Mouse (Mus musculus) neural tube, embryonic 12.5 days (tissue): ENCODE measurements around the gene Unc5cl. TPM values are rescaled to one million over a fixed set of nuclear protein-coding genes. Genes with fewer than 3 reads are reported as not detected.
A peak's percentile ranks its signal among the peaks of the same experiment; 100 is the strongest.

Experiments
- ATAC-seq: fragments of 200-750 bp; cut with Nextera tagmentation; 2 replicates; pipeline ENCODE4 v1.8.0; 2017; ENCODE audit warnings: low read depth, mild to moderate bottlenecking, moderate TSS enrichment, moderate library complexity; ENCODE audit not compliant: low FRiP score
- H3K27ac ChIP-seq: fragments of 300-500 bp; sonication (generic); 2 replicates; pipeline ENCODE4 v1.5.1; 2016
- H3K27me3 ChIP-seq: fragments of 300-500 bp; sonication (generic); replicated peaks from 2 replicates; pipeline ENCODE4 v1.6.1; 2016; ENCODE audit warnings: mild to moderate bottlenecking
- H3K36me3 ChIP-seq: fragments of 300-500 bp; sonication (generic); 2 replicates; pipeline ENCODE4 v1.6.1; 2016; ENCODE audit warnings: mild to moderate bottlenecking
- H3K4me1 ChIP-seq: fragments of 300-500 bp; sonication (generic); 2 replicates; pipeline ENCODE4 v1.6.1; 2016
- H3K4me2 ChIP-seq: fragments of 300-500 bp; sonication (generic); replicated peaks from 2 replicates; pipeline ENCODE4 v1.6.1; 2016; ENCODE audit warnings: mild to moderate bottlenecking
- H3K4me3 ChIP-seq: fragments of 300-500 bp; sonication (generic); 2 replicates; pipeline ENCODE4 v1.5.1; 2016
- H3K9ac ChIP-seq: fragments of 300-500 bp; sonication (generic); 2 replicates; pipeline ENCODE4 v1.6.1; 2016; ENCODE audit warnings: mild to moderate bottlenecking
- H3K9me3 ChIP-seq: fragments of 300-500 bp; sonication (generic); 2 replicates; pipeline ENCODE4 v1.6.1; 2016; ENCODE audit warnings: mild to moderate bottlenecking
- WGBS: fragments of 180-500 bp; shearing (Covaris S2); methylation state at CpG from one replicate; pipeline ENCODE4 v1.1.7; 2016; 5-methylcytosine and 5-hydroxymethylcytosine counted together
- polyA plus RNA-seq: library from polyadenylated mRNA; unstranded; fragments of >200 nt; fragmentation: Nextera tagmentation; extraction: Ambion mirVana; gene quantifications from 2 replicates; pipeline ENCODE4 v1.2.1, GENCODE M21; 2016

The Unc5cl gene
- polyA plus RNA-seq, 1 experiment from 2014 or later: not detected

- no peaks in the 10 kb centered on the region for H3K36me3 ChIP-seq
- WGBS: 40% methylated on average over 9 of the region's 9 CpGs
- no peak overlapping the region for H3K4me3 ChIP-seq
- ATAC-seq: no peak
- H3K27me3 ChIP-seq: no peaks in the 10 kb centered on the region
- no peaks in the 10 kb centered on the region for H3K9me3 ChIP-seq
- H3K4me1 ChIP-seq: no peaks in the 10 kb centered on the region
- H3K9ac ChIP-seq: no peak overlapping the region
- no peak overlapping the region for H3K27ac ChIP-seq
- H3K4me2 ChIP-seq: no peak overlapping the region
Measured at GRCm38 (mm10) chr17:48556223-48556962, 101.7 kb downstream of the Unc5cl start.

- H3K9me3 ChIP-seq: no peaks in the 10 kb centered on the region
- H3K4me2 ChIP-seq: no peak overlapping the region
- WGBS: 88% methylated on average over 7 of the region's 7 CpGs
- ATAC-seq: no peak
- H3K9ac ChIP-seq: no peak overlapping the region
- no peaks in the 10 kb centered on the region for H3K27me3 ChIP-seq
- no peaks in the 10 kb centered on the region for H3K36me3 ChIP-seq
- no peak overlapping the region for H3K27ac ChIP-seq
- no peak overlapping the region for H3K4me3 ChIP-seq
- no peaks in the 10 kb centered on the region for H3K4me1 ChIP-seq
Measured at GRCm38 (mm10) chr17:48557823-48558715, 103.4 kb downstream of the Unc5cl start.

GRCm38 (mm10) chr17:48564931-48565330, 110.2 kb downstream of the Unc5cl start:
- no peak for ATAC-seq
- Histone ChIP-seq H3K9ac (no peak overlapping the region), H3K4me1 (no peaks in the 10 kb centered on the region), H3K36me3 (no peaks in the 10 kb centered on the region), H3K4me3 (no peak overlapping the region), H3K4me2 (no peak overlapping the region), H3K27me3 (no peaks in the 10 kb centered on the region), H3K27ac (no peak overlapping the region), H3K9me3 (no peaks in the 10 kb centered on the region)
- WGBS: 92% methylated on average over 8 of the region's 8 CpGs

DNA sequence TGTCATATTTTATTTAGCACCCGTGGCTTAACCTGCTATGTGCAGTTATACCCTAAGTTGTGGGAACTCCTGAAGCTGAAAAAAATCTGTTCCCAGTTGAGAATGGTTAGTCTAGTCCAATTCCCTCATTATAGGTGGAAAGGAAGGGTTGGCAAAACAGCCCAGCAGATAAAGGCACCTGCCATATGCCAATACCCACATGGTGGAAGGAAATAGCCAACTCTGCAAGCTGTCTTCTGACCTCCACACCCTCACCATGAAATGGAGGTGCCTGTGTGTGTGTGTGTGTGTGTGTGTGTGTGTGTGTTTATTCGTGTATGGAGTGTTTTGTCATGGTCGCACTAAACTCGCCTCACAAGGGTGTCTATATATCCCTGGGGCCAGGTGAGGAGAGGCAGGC, 115.0 kb downstream of the Unc5cl start:
- Histone ChIP-seq H3K27me3 (no peaks in the 10 kb centered on the region), H3K36me3 (no peaks in the 10 kb centered on the region), H3K9ac (no peak overlapping the region), H3K4me3 (no peak overlapping the region), H3K4me1 (no peaks in the 10 kb centered on the region), H3K9me3 (no peaks in the 10 kb centered on the region), H3K27ac (no peak overlapping the region), H3K4me2 (no peak overlapping the region)
- no peak for ATAC-seq
- WGBS: 76% methylated on average over 4 of the region's 4 CpGs

GRCm38 (mm10) chr17:48581153-48581552, 126.5 kb downstream of the Unc5cl start:
- Histone ChIP-seq H3K27ac (no peak overlapping the region), H3K4me2 (no peak overlapping the region), H3K4me1 (0 out of 2 replicates have a peak, but pooled peaks cover 3% of the 10 kb centered on the region), H3K36me3 (no peaks in the 10 kb centered on the region), H3K27me3 (no peaks in the 10 kb centered on the region), H3K9me3 (no peaks in the 10 kb centered on the region), H3K9ac (no peak overlapping the region), H3K4me3 (no peak overlapping the region)
- WGBS: 83% methylated on average over 5 of the region's 5 CpGs
- no peak for ATAC-seq

GRCm38 (mm10) chr17:48582486-48582990, 127.8 kb downstream of the Unc5cl start:
- no peak for ATAC-seq
- no peak overlapping the region for H3K9ac ChIP-seq

DNA sequence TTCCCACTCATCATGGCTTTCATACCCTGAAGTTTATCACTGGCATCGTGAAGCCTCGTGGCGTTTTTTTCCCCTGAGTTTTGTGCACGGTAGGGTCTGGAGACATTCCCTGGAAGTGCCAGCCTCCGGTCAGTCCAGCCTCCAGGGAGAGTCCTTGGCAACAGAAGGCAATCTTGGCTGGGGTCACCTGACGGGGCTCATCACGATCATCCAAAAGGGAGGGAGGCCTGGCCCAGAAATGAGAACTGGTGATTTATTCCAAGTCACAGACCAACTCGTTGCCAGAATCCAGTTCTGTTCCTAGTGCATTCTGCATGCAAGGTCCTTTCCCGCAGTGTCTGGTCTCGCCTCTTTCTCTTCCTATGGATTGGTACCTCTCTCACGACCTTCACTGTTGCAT, 128.7 kb downstream of the Unc5cl start:
- WGBS: 87% methylated on average over 11 of the region's 11 CpGs
- Histone ChIP-seq H3K36me3 (no peaks in the 10 kb centered on the region), H3K4me1 (0 out of 2 replicates have a peak, but pooled peaks cover 4% of the 10 kb centered on the region), H3K27ac (no peak overlapping the region), H3K27me3 (no peaks in the 10 kb centered on the region), H3K4me2 (no peak overlapping the region), H3K9ac (no peak overlapping the region), H3K9me3 (no peaks in the 10 kb centered on the region), H3K4me3 (no peak overlapping the region)
- ATAC-seq: no peak

More at GRCm38 (mm10) chr17:48582486-48582990, 127.8 kb downstream of the Unc5cl start:
- Histone ChIP-seq H3K4me2 (peak overlapping the region; percentile 42), H3K36me3 (no peaks in the 10 kb centered on the region), H3K27me3 (no peaks in the 10 kb centered on the region), H3K9me3 (no peaks in the 10 kb centered on the region), H3K27ac (no peak overlapping the region), H3K4me1 (0 out of 2 replicates have a peak, but pooled peaks cover 4% of the 10 kb centered on the region), H3K4me3 (no peak overlapping the region)
- WGBS: 47% methylated on average over 14 of the region's 14 CpGs

GRCm38 (mm10) chr17:48585902-48586359, 131.2 kb downstream of the Unc5cl start:
- peak overlapping the region; percentile 52 for H3K4me2 ChIP-seq
- 22% methylated on average over 14 of the region's 14 CpGs for WGBS
- H3K9me3 ChIP-seq: no peaks in the 10 kb centered on the region
- 0 out of 2 replicates have a peak, but pooled peaks cover 4% of the 10 kb centered on the region for H3K4me1 ChIP-seq
- H3K4me3 ChIP-seq: 0 out of 2 replicates have a peak overlapping the region, but pooled peaks have one; percentile 11
- H3K27me3 ChIP-seq: no peaks in the 10 kb centered on the region
- H3K36me3 ChIP-seq: no peaks in the 10 kb centered on the region
- ATAC-seq: peak; percentile 63; the same call in 1 of the 2 replicates
- no peak overlapping the region for H3K9ac ChIP-seq
- no peak overlapping the region for H3K27ac ChIP-seq

GRCm38 (mm10) chr17:48588674-48589073, 134.0 kb downstream of the Unc5cl start:
- 46% methylated on average over 3 of the region's 3 CpGs for WGBS
- no peaks in the 10 kb centered on the region for H3K27me3 ChIP-seq
- H3K27ac ChIP-seq: no peak overlapping the region
- no peak overlapping the region for H3K9ac ChIP-seq
- H3K9me3 ChIP-seq: no peaks in the 10 kb centered on the region
- H3K4me2 ChIP-seq: no peak overlapping the region
- H3K4me3 ChIP-seq: no peak overlapping the region
- 0 out of 2 replicates have a peak, but pooled peaks cover 4% of the 10 kb centered on the region for H3K4me1 ChIP-seq
- no peaks in the 10 kb centered on the region for H3K36me3 ChIP-seq
- ATAC-seq: no peak

Other genes starting within 250 kb of the Unc5cl start
- 0.09 TPM in 1 of 2 replicates, not detected in the other for gene Trem1, start 222.1 kb upstream of the Unc5cl start, polyA plus RNA-seq
- not detected in 2 replicates for gene Trem3, start 207.1 kb upstream of the Unc5cl start, polyA plus RNA-seq
- 0.14 TPM in 1 of 2 replicates, not detected in the other for gene Treml4, start 190.6 kb upstream of the Unc5cl start, polyA plus RNA-seq
- gene Treml2, start 155.4 kb upstream of the Unc5cl start, polyA plus RNA-seq: 0.23 and 0.27 TPM in 2 replicates
- gene B430306N03Rik, start 138.8 kb upstream of the Unc5cl start, polyA plus RNA-seq: 0.09 TPM in 1 of 2 replicates, not detected in the other
- gene Trem2, start 108.5 kb upstream of the Unc5cl start, polyA plus RNA-seq: 2.9 and 3.4 TPM in 2 replicates
- 1.3 and 2.7 TPM in 2 replicates for gene Treml1, start 95.0 kb upstream of the Unc5cl start, polyA plus RNA-seq
- gene Nfya, start 45.0 kb upstream of the Unc5cl start, polyA plus RNA-seq: 16.3 and 17.4 TPM in 2 replicates
- gene Oard1, start 44.9 kb upstream of the Unc5cl start, polyA plus RNA-seq: 58.7 and 62.6 TPM in 2 replicates
- 2.4 and 4.4 TPM in 2 replicates for gene Apobec2, start 22.0 kb upstream of the Unc5cl start, polyA plus RNA-seq
- 1.0 and 1.5 TPM in 2 replicates for gene Tspo2, start 3.4 kb upstream of the Unc5cl start, polyA plus RNA-seq